Mouse (Mus musculus): ENCODE results near the gene Atp5j2. TPM values are rescaled to one million over a fixed set of nuclear protein-coding genes. Genes with fewer than 3 reads are reported as not detected.

Atp5j2 gene
- polyA plus RNA-seq, 1 experiment from 2014 or later: 581 TPM

DNA sequence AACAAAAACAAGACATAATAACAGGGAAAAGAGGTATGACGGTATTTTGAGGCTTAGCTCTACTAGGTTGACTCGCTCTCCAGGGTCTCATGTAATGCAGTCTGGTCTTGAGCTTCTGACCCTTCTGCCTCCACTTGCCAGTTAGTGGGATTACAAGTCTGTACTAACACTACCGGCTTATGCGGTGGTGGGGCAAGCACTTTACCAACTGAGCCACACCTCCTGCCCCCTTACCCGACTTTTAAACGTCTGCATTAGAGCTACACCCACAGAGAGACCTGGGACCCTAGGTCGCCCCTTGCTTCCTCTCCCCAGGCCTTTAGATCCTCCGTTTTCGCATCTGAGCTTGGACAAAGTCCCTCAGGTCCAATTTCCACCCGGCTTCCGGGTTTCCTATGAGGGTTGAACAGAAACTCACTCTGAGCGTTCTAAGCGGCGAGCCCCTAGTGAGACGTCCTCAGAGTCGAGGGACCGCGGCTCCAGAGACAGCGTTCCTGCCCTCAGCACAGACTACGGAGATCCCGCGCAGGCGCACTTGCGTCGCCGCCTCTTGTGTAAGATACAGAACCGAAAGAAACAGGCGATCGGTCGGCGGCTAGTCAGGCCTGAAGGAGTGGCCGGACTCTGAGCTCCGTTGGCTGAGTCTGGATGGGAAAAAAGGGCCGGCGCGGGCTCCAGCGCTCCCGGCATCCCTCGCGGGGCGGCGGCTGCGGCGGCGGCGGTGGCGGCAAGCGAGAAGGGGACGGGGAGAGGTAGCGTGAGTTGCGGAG lies 25.1 kb downstream of the Atp5j2 start, which contains the start of the genes Ptcd1 and Cpsf4:
TSS of gene Ptcd1 (minus strand) at position 573 of the 770 bp plus-strand sequence.
TSS of gene Cpsf4 (plus strand) at position 678 of the 770 bp plus-strand sequence.
- ChIA-PET CTCF (interaction anchor here (1.2 to 2.4 kb wide), 3 partner anchors 10 to 24 kb away, joined by 3 to 8 read pairs (median 5); no protein-coding TSS in a partner anchor), POLR2A (interaction anchor here (0.6 to 1.2 kb wide), 4 partner anchors 15 to 1061 kb away, joined by 3 to 5 read pairs (median 4); no protein-coding TSS in a partner anchor)
- ATAC-seq (peak; percentile 91), DNase-seq (ENCODE audit: low read depth, low spot score) (peak; percentile 95)
- no peaks in the 10 kb centered on the region for H3K27me3 ChIP-seq
- TF ChIP-seq CTCF (IDR thresholded peaks at IDR 0.05): no peak
- in situ Hi-C loops (cut with MboI; ENCODE audit: low pct_unique_long_range_greater_than_20kb): no loop called here

DNA sequence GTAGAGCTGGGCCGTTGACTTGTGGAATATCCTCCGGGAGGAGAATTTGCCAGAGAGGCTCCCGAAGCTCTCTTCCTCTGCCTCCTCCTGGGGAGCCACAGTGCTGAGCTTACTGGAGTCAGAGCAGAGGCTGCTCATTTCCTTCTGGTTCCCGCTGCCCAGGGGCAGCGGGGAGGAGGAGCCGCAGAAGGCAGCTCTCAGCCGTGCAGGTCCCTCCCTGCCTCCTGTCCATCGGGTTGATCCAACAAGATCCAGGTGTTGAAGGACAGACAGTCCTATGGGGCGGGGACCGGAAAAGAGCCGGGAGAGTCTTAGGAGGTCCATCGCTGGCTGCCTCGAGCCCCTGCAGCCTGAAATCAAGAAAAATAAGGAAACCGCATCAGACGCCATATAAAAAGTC lies 26.7 kb downstream of the Atp5j2 start:
- in situ Hi-C loops (cut with MboI; ENCODE audit: low pct_unique_long_range_greater_than_20kb): no loop called here
- ChIA-PET POLR2A (no interaction called here), CTCF (no interaction called here)
- no peak for TF ChIP-seq CTCF (IDR thresholded peaks at IDR 0.05)
- no peak for DNase-seq (ENCODE audit: low read depth, low spot score)
- H3K27me3 ChIP-seq: no peaks in the 10 kb centered on the region
- no peak for ATAC-seq

DNA sequence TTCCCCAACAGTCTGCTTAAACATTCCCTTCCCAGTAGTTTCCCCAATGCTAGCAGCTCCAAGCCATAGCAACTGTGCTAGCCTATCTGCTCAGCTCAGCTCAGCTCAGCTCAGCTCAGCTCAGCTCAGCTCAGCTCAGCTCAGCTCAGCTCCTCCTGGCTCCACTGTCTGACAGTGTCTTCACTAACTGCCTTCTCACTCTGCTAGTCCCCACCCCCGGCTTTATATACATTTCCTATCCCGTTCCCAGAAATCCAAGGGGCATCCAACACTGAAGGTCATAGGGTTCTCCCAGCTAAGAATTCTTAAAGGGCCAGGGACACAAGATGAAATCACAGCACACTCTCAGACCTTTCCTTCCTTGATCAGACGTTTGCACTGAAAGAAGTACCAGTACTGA lies 27.2 kb downstream of the Atp5j2 start:
- in situ Hi-C loops (cut with MboI; ENCODE audit: low pct_unique_long_range_greater_than_20kb): no loop called here
- H3K27me3 ChIP-seq: no peaks in the 10 kb centered on the region
- DNase-seq (ENCODE audit: low read depth, low spot score) (no peak), ATAC-seq (no peak)
- TF ChIP-seq CTCF (IDR thresholded peaks at IDR 0.05): no peak
- ChIA-PET POLR2A (no interaction called here), CTCF (no interaction called here)

DNA sequence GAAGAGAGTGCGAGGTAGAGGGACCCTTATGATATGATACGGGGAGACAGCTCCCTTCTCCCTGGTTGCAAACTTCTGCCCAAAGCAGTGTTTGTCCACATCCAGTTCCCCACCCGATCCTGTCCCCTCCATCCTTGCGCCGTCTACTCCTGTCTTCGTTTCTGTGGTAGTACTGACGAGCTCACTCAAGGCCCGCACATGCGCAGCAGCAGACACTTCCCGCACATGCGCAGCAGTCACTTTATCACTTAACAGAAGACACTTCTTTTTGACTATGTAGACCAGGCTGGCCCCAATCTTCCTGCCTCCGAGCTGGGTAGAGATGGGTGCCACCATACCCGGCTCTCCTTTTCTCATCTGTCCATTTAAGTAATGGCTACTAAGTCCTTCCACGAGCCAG lies 30.5 kb downstream of the Atp5j2 start:
- TF ChIP-seq CTCF (IDR thresholded peaks at IDR 0.05): no peak
- ChIA-PET CTCF (interaction anchor here (1.5 kb wide), 1 partner anchor 16 kb away, joined by 3 read pairs; no protein-coding TSS in a partner anchor), POLR2A (interaction anchor here (0.6 kb wide), 1 partner anchor 1109 kb away, joined by 4 read pairs; no protein-coding TSS in a partner anchor)
- H3K27me3 ChIP-seq: no peaks in the 10 kb centered on the region
- ATAC-seq (no peak), DNase-seq (ENCODE audit: low read depth, low spot score) (no peak)
- in situ Hi-C loops (cut with MboI; ENCODE audit: low pct_unique_long_range_greater_than_20kb): no loop called here

DNA sequence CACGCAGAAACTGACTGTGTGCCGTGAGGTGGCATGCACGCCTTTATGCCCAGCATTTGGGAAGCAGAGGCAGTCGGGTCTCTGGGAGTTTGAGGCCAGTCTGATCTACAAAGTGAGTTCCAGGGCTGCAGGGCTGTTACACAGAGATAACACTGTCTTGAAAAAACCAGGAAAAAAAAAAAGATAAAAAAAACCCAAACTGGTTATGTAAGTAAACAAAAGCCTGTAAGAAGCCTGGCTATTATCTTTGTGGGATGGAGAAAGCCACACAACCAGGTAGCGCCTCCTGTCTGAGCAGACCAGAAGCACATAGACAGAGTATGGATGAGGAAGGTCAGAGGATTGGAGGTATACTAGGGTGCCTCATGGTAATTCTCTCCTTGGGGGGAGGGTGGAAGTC lies 39.2 kb downstream of the Atp5j2 start:
- in situ Hi-C loops (cut with MboI; ENCODE audit: low pct_unique_long_range_greater_than_20kb): no loop called here
- DNase-seq (ENCODE audit: low read depth, low spot score) (no peak), ATAC-seq (no peak)
- ChIA-PET POLR2A (no interaction called here), CTCF (no interaction called here)
- no peak for TF ChIP-seq CTCF (IDR thresholded peaks at IDR 0.05)
- no peaks in the 10 kb centered on the region for H3K27me3 ChIP-seq

DNA sequence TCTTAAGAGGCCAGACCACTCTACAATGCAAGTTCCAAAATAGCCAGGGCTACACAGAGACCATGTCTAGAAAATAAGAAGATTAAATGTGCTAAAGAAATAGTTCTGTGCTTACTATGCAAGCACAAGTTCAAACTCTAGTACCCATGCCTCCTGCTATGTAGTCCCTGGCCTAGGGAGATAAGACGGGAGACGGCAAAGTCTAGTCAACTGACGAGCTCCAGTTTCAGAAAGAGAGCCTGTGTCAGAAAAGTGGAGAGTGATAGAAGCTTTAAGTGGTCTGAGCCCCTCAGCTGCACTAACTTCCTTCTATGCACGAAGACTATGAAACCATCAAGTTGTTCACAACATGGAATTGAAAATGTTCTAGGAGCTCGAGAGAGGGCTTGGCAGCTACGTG lies 42.6 kb downstream of the Atp5j2 start:
- no peak for DNase-seq (ENCODE audit: low read depth, low spot score)
- TF ChIP-seq CTCF (IDR thresholded peaks at IDR 0.05): no peak
- in situ Hi-C loops (cut with MboI; ENCODE audit: low pct_unique_long_range_greater_than_20kb): no loop called here
- ChIA-PET CTCF (interaction anchor here (0.9 kb wide), 1 partner anchor 10 kb away, joined by 3 read pairs; no protein-coding TSS in a partner anchor), POLR2A (no interaction called here)
- no peaks in the 10 kb centered on the region for H3K27me3 ChIP-seq
- ATAC-seq: no peak

DNA sequence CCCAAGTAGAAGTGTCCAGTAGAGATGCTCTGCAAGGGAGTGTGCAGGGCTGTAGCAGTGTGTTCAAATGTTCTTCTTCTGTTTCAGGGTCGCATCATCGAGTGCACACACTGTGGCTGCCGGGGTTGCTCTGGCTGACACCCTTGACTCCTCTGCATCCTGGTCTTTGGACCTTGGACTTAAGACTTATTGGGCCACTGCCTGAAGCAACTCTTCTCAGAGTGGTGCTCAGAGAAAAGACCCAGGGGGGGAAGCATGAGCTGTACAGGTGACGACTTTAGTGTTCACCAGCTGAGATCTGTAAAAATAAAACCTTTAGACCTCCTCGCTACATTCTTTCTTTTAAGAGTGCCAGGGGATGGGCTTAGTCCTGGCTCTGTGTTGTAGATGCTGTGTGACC lies 44.1 kb downstream of the Atp5j2 start:
- ChIA-PET CTCF (no interaction called here), POLR2A (no interaction called here)
- in situ Hi-C loops (cut with MboI; ENCODE audit: low pct_unique_long_range_greater_than_20kb): no loop called here
- ATAC-seq (peak; percentile 55), DNase-seq (ENCODE audit: low read depth, low spot score) (no peak)
- TF ChIP-seq CTCF (IDR thresholded peaks at IDR 0.05): no peak
- no peaks in the 10 kb centered on the region for H3K27me3 ChIP-seq

DNA sequence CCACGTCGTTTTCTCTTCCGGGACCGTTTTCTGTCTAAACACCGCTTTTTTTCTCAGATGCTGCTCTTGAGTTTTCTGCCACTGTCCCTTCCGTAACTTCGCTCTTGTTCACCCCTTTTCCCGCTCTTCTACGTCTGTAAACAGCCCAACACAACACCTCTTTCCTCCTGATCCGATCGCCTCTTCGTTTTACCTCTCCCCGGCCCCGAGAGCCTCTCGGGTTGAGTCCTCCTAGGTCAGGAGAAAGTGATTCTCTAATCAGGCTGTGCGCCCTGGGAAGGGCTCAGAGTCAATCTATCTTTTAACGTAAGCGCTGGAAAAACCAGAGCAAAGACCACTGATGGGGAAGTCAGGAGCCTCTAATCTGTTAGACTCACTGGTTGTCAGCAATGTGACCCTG lies 51.3 kb downstream of the Atp5j2 start:
- H3K27me3 ChIP-seq: no peaks in the 10 kb centered on the region
- no peak for ATAC-seq
- in situ Hi-C loops (cut with MboI; ENCODE audit: low pct_unique_long_range_greater_than_20kb): no loop called here
- CTCF ChIA-PET: interaction anchor here (1.2 kb wide), 1 partner anchor 26 kb away, joined by 4 read pairs; no protein-coding TSS in a partner anchor
- no peak for TF ChIP-seq CTCF (IDR thresholded peaks at IDR 0.05)
- POLR2A ChIA-PET: interaction anchor here (0.7 to 1.0 kb wide), 2 partner anchors 8 to 15 kb away, joined by 3 read pairs; no protein-coding TSS in a partner anchor
- no peak for DNase-seq (ENCODE audit: low read depth, low spot score)

DNA sequence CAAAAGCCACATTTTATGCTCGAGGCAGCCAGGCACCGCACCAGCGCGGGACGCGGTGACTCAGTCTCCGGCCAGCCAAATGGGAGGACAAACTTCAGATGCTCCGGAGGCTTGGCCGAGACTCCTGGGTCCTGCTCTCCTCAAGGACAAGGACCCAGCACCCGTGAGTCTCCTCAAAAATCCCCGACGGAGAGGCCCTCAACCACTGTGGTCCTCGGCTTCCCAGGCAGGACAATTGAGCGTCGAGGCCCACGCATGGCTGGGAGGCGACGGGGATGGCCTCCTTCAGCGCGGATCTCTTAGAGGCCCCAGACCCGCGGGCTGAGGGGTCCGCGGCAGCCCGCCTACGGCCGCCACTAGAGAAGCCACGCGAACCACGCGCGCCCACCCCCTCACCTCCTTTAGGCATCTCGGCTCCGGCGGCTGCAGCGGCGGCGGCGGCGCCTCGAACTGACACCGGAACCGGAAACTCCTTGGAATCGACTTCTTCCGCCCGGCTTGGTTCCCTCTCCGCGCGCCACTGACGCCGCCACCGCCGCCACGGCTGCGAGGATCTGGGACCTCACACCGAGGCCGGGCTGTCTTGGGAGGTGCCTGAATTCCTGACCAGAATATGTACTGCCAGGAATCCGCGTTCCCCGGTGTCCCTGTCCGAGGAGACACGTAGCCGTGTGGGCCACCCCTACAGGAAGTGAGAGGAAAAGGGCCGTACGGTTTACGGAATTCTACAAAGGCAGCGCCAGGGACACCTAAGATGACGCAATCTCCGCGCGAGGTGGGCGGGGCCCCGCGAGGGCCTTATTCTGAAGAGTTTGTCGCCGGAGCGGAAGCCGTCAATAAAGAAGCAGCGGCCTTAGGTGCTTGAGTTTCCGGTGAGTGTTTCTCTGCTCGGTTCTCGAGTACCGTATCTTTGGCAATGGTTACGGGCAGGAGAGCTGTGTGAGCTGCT lies 52.0 kb downstream of the Atp5j2 start, which contains the start of the genes Pdap1 and Bud31:
TSS of gene Pdap1 (minus strand) at position 668 of the 949 bp plus-strand sequence.
TSS of gene Bud31 (plus strand) at position 792 of the 949 bp plus-strand sequence.
- H3K27me3 ChIP-seq: no peaks in the 10 kb centered on the region
- no peak for TF ChIP-seq CTCF (IDR thresholded peaks at IDR 0.05)
- DNase-seq (ENCODE audit: low read depth, low spot score) (peak; percentile 73), ATAC-seq (peak; percentile 78)
- in situ Hi-C loops (cut with MboI; ENCODE audit: low pct_unique_long_range_greater_than_20kb): no loop called here
- ChIA-PET POLR2A (interaction anchor here (1.0 kb wide), 1 partner anchor 8 kb away, joined by 3 read pairs; no protein-coding TSS in a partner anchor), CTCF (no interaction called here)

DNA sequence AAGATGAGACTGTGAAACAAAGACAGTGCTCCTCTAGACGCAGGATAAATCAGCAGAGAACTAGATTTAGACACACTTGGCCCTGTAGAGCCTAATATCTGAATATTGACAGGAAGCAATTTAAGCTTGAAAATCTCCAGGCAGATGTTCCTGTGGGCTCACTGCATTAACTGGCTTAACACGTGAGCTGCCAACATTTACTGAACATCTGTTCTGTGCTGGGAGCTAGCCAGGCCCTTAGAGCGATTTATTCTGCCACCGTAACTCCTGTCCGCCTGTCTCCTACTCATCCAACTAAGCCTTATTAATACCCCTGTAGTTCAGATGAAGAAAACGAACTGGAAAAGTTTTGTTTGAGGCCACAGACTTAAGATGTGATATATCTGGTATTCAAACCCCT lies 53.0 kb downstream of the Atp5j2 start:
- POLR2A ChIA-PET: no interaction called here
- ATAC-seq (no peak), DNase-seq (ENCODE audit: low read depth, low spot score) (no peak)
- in situ Hi-C loops (cut with MboI; ENCODE audit: low pct_unique_long_range_greater_than_20kb): no loop called here
- H3K27me3 ChIP-seq: no peaks in the 10 kb centered on the region
- TF ChIP-seq CTCF (IDR thresholded peaks at IDR 0.05): no peak
- CTCF ChIA-PET: interaction anchor here (0.9 to 1.1 kb wide), 2 partner anchors 16 to 50 kb away, joined by 3 read pairs; no protein-coding TSS in a partner anchor

Other genes with a start within 250 kb of the Atp5j2 start
- gene Smurf1, start 226.2 kb downstream of the Atp5j2 start, polyA plus RNA-seq (2021): 50.0 TPM
- not detected for gene Gm4871, start 159.3 kb downstream of the Atp5j2 start, polyA plus RNA-seq (2021)
- gene 1700018F24Rik, start 149.1 kb downstream of the Atp5j2 start, polyA plus RNA-seq (2021): not detected
- gene Arpc1a, start 108.2 kb downstream of the Atp5j2 start, polyA plus RNA-seq (2021): 164 TPM
- 0.21 TPM for gene Kpna7, start 108.0 kb downstream of the Atp5j2 start, polyA plus RNA-seq (2021)
- 707 TPM for gene Arpc1b, start 77.8 kb downstream of the Atp5j2 start, polyA plus RNA-seq (2021)
- gene Pdap1, start 51.8 kb downstream of the Atp5j2 start, polyA plus RNA-seq (2021): 188 TPM
- 170 TPM for gene Bud31, start 51.7 kb downstream of the Atp5j2 start, polyA plus RNA-seq (2021)
- 16.9 TPM for gene Ptcd1, start 25.0 kb downstream of the Atp5j2 start, polyA plus RNA-seq (2021)
- 33.9 TPM for gene Cpsf4, start 24.8 kb downstream of the Atp5j2 start, polyA plus RNA-seq (2021)
- 11.6 TPM for gene Zkscan14, start 9.8 kb upstream of the Atp5j2 start, polyA plus RNA-seq (2021)
- gene Zkscan5, start 12.5 kb upstream of the Atp5j2 start, polyA plus RNA-seq (2021): 14.0 TPM
- gene Zfp655, start 39.7 kb upstream of the Atp5j2 start, polyA plus RNA-seq (2021): 52.8 TPM
- gene Zscan25, start 88.4 kb upstream of the Atp5j2 start, polyA plus RNA-seq (2021): 25.9 TPM
- gene Cyp3a57, start 153.2 kb upstream of the Atp5j2 start, polyA plus RNA-seq (2021): not detected